Mouse (Mus musculus) heart, adult 18-20 months (tissue): Measurements from ENCODE around the gene Grcc10. TPM values are rescaled to one million over a fixed set of nuclear protein-coding genes. Genes with fewer than 3 reads are reported as not detected.

ENCODE experiments used
- DNase-seq, 2 experiments: peaks; one replicate each; pipeline ENCODE4 v3.0.0; 2021 to 2022; ENCODE audit warnings: mixed read lengths in 1 of 2
- total RNA-seq, 2 experiments: library from RNA; stranded (reverse); gene quantifications; 2 replicates each; pipeline ENCODE4 v1.2.3; 2021

Grcc10 gene
- total RNA-seq, 2 experiments from 2014 or later: 277 to 290 TPM

GRCm38 (mm10) chr6:124757351-124757880 is 16.2 kb upstream of the Grcc10 start:
- DNase-seq: no peak

DNA sequence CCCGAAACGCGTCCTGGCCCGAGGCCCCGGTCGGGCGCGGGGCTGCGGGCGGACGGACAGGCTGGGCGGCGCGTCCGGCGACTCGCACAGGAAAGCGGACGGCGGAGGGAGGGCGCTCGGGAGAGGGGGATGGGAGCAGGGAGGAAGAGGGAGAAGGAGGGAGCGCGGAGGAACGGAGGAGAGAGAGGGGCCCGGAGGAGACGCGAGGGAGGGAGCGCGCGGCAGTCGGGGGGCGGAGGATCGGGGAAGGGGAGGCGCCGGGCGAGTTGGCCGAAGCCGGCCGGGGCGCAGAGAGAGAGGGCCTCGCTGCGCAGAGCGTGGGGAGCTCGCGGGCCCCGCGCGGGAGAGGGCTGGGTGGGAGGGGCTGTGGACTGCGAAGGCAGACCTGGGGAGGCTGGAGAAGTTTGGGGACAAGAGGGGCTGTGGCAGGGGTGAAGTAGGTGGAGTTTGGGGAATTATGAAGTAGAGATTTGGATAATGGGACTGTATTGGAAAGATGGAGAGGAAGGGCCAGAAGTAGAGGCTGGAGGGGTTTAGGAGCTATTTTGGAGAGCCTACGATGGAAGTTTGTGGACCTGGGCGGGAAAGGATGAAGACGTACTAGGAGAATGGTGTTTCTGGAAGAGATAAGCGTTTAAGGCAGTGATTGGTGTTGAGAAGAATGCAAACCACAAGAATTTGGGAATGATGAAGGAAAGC is 15.6 kb upstream of the Grcc10 start:
- DNase-seq: peak; percentile 89 to 92

DNA sequence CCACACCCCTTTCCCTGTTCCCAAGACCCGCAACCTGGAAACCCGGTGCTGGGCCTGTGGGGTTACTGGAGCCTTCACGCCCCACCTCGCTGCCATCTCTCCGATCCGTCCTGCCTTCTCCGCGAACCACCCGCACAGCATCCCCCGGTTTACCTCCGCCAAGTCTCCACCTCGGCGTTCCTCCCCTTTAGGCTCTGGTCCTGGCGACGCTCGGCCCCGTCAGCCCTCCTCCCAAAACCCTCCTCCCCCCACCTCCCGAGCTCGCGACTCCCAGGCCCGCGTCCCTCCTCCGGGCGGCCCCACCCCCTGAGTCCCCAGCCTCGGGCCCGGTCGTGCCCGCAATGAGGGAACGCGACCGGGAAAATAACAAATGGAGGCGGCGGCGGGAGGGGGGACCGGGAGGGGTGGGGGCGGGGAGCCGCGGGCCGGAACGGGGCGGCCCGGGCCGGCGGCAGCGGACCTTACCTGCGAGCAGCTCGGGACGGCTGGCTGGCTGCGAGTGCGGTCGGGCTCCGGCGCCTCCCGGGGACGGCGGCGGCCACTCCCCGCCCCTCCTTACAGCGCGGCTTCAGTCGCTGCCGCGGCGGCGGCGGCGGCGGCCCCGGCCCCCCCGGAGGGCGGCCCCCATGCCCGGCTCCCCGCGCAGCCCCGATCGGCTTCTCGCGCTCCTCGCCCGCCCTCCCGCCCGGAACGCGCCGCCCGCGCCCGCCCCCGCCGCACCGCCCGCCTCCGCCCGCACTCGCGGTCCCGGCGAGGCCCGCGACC is 14.8 kb upstream of the Grcc10 start, which contains the start of the genes Gm45234 and Atn1:
Gene Gm45234 (minus strand): TSS at position 191 of the 765 bp plus-strand sequence.
Gene Atn1 (minus strand): TSS at position 694 of the 765 bp plus-strand sequence.
- peak; percentile 81 to 87 for DNase-seq

DNA sequence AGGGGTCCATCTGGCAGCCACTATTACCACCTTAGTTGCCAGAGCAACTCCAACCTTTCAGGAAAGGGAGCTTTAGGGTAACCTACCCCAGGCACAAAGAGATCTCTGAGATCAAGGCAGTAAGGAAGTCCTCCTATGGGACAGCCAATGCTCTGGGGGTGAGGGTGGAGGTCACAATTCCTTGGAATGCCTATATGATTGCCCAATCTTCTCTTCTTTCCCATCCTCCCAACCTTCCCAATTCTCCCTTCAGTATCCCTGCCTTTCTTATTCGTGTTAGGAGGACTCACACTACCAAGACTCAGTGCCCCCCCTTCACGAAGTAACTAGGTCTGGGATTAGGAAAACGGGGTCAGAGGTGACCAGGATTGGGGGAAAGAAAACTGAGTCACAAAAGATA is 14.1 kb upstream of the Grcc10 start:
- peak in 1 of 2 experiments; percentile 32 for DNase-seq

DNA sequence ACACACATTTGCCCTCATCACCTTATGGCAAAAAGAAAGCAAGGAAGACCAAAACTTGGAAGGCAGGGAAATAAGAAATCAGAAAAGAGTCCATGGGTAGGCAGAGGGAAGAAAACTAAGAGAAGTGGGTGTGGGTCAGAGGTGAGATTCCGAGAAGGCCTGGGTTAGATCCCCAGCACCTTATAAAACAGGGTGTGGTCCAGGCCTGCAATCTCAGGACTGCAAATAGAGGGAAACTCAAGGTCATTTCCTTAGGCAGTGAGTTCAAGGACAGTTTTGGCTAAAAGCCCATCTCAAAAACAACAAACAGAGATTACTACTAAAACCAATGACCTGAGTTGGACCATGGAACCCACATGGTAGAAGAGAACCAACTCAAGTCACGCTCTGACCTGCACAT is 12.7 kb upstream of the Grcc10 start:
- no peak for DNase-seq

DNA sequence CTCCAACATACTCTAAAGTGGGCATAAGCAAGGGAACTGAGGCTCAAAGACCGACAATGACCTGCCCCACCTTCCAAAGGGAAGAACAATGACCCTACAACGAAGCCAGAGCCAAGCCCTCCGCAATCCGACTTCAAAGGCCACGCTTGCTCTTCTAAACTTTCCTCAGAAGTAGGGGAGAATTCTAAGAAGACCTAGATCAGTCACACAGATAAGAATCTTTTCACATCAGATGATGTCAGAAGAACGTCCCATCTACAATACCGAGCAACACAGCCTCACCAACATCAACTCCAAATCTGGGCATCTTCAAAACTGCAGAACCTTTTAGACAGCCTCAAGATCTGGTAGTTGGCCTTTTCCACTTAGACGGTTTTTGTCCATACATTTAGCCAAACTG is 9.2 kb upstream of the Grcc10 start:
- DNase-seq: no peak

- DNase-seq: no peak
Measured at GRCm38 (mm10) chr6:124746654-124747632, 5.8 kb upstream of the Grcc10 start.

GRCm38 (mm10) chr6:124746296-124746605 is 5.1 kb upstream of the Grcc10 start:
- peak in 1 of 2 experiments; percentile 38 for DNase-seq

GRCm38 (mm10) chr6:124745490-124746295 is 4.5 kb upstream of the Grcc10 start:
- DNase-seq: peak; percentile 94 to 95

GRCm38 (mm10) chr6:124744755-124745321 is 3.7 kb upstream of the Grcc10 start:
- DNase-seq: no peak

DNA sequence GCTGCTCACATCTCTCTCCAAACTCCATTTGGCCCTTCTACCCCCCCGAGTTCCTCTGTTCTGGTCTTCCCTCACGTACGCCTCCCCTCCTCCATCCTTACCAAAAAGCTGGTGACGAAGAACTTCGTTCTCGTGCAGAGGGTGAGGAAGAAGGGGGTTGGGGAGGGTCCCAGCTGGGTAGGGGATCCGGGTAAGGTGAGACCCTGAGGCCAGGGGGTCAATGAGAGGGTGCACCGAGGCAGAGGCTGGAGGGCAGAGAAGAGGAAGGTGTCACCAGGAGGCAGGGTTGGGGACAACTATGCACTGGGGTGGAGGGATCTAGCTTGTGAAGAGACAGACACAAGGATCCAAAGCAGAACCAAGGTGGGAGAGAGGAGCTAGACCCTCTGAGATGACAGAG is 2.5 kb upstream of the Grcc10 start:
- no peak for DNase-seq

- no peak for DNase-seq
Measured at GRCm38 (mm10) chr6:124742839-124743514, 1.8 kb upstream of the Grcc10 start.

DNA sequence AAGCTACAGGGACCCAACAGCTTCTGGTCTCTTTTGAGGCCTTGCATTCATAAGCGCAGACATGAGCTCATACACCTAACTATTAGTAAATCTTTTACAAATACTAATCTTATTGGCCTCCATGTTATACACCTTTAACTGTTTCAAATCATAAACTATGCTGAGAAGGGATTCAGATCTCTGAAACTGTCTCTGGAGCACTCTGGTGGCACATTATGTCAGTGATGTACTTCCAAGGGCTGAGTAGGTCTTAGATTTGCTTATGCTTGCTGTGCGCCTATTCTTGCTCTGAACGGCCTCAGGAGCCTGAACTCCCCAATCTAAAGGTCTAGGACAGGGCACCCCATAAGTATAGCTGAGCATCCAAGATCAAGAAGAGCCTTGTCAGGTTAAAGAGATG is 668 bp upstream of the Grcc10 start:
- no peak for DNase-seq

DNA sequence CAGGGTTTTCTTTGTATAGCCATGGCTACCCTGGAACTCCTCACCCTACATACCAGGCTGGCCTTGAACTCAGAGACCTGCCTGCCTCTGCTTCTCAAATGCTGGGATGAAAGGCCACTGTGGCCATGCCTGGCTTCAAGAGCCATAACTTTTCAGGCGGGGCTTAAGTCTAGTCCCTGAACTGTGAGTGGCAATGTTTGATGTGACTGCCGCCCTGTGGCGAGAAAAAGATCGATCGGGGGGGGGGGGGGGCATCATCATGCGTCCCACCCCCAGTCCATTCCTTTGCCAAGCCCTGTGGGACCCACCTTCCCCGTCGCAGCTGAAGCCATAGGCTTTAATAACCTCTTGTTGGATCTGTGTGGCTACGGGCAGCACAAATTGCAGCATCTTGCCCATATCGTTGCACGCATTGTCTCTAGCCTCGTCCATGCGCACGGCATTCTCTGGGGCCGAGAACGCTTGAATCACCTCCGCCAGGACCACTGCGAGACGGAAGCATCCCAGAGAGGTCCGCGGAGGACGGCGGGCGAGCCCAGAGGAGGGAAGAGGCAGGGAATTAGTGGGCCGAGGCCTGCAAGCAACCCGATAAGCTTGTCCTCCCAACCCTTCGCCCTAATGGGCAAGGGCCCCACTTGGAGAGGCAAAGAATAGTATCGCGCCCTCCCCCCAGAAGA is 825 bp downstream of the Grcc10 start:
- peak in 1 of 2 experiments; percentile 71 for DNase-seq

GRCm38 (mm10) chr6:124739231-124739796 is 1.9 kb downstream of the Grcc10 start:
- DNase-seq: no peak

DNA sequence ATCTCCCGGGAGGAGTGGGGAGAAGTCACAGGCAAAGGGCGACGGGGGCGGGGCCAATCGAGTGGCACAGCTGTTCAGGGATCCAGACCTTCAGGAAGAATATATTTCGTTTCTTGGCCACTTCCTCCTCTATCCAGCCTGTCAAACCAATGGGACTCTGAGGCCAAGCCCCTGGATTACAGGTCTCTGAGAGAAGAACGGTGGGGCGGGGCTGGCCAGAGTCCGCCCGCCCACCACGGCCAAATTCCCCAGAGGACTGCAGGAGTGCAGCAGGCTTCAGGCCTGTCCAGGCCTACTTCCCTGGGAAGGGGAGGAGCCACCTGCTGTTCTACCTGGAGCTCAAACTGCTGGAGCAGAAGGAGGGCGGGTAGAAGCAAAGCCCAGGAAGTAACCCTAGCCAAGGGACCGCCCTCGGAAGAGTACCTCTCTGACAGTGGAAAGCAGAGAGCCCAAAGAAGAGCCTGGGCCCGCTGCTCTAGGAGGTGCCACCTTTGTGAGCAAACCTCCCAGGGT is 2.6 kb downstream of the Grcc10 start, which contains the start of gene Ptpn6:
Gene Ptpn6 (minus strand): TSS at position 204 of the 513 bp plus-strand sequence.
- peak in 1 of 2 experiments; percentile 57 for DNase-seq

GRCm38 (mm10) chr6:124737040-124737439 is 4.1 kb downstream of the Grcc10 start:
- no peak for DNase-seq

DNA sequence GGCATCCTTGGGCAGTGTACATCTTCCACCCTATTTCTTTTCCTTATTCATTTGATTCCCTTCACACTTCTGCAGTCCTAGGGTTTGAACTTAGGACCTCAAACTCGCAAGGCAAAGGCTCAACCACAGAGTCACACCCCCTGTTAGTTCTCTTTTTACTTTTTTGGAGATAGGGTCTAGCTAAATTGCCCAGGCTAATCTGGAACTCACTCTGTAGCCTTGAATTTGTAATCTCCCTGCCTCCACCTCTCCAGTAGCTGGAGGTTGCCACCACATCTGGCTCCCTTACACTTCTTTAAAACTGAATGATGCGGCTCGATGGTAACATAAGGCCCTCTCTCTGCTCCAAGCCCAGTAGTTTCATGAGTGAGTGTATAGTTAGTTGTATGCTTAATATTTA is 6.8 kb downstream of the Grcc10 start:
- no peak for DNase-seq
